Mouse (Mus musculus) thymus, postnatal 25 days (tissue): ENCODE measurements around the gene Cd27.
"Not testable (repeated sequence)": the region's sequence is repeated elsewhere in the genome, so short reads cannot be mapped to it uniquely, and the experiment has no call there.

ENCODE experiments used
- DNase-seq: peaks from one replicate; pipeline ENCODE4 v3.0.0; 2022

The Cd27 gene

GRCm38 (mm10) chr6:125236782-125237181, at the start of gene Cd27:
Gene Cd27 (minus strand): TSS chr6:125237010.
- DNase-seq: peak; percentile 88

DNA sequence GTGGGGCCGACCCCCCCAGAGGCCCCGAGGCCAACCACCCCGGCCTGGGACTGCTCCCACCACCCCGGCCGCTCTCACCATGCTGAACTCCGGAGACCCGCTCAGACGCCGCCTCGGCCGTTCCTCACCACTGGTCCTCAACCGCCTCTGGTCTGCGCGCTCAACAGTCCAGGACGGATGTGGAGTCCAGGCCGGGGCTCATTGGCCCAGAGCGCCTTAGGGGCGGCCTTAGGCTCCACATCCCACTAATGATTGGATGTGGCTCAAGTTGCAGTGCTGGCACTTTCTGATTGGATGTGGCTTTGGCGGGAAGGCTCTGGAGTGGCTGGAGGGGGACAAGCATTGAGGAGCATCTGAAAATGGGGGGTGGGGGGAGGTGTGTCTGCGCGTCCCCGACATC, 49.1 kb upstream of the Cd27 start, which contains the start of gene Tuba3a:
Tuba3a (minus strand) TSS at position 153 of the 400 bp plus-strand sequence.
- no peak for DNase-seq

DNA sequence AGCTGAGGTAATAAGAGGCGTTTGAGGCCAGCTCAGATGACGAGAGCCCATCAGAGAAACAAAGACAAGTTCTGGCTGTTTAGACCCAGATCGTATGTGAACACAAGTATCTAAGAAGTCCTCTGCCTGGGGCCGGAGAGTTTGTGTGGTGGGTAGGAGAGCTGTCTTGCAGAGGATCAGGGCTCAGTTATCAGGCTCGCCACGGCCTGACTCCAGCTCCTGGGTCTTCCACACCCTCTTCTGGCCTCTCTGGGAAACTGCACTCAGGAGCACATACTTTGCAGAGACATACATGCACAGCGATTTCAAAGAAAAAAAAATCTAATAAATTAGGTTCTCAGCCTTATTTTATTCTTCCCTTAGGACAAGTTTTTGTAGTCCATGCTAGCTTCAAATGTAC, 47.9 kb upstream of the Cd27 start:
- no peak for DNase-seq

GRCm38 (mm10) chr6:125284250-125284649, 47.4 kb upstream of the Cd27 start:
- DNase-seq: no peak

- not testable (repeated sequence) for DNase-seq
Observed at GRCm38 (mm10) chr6:125282721-125283120, 45.9 kb upstream of the Cd27 start.

DNA sequence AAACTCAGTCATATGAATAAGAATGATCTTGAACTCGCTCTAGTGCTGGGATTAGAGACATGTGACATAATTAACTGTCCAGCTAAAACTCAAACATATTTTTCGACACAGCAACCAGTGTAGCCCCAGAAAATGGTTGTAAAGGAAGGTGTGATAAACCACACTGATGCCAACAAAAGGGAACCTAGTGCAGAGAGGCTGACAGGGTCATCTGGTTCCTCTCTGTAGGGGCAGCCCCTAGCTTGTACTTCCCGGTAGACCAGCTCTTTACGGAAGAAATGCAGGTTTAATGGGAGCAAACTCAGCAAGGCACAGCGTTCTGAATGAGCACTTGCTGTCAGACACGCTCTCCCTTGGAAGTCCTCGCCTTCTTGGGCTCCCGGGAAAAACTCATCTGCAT, 42.9 kb upstream of the Cd27 start:
- DNase-seq: no peak

GRCm38 (mm10) chr6:125274841-125275563, 38.2 kb upstream of the Cd27 start:
- peak; percentile 43 for DNase-seq

DNA sequence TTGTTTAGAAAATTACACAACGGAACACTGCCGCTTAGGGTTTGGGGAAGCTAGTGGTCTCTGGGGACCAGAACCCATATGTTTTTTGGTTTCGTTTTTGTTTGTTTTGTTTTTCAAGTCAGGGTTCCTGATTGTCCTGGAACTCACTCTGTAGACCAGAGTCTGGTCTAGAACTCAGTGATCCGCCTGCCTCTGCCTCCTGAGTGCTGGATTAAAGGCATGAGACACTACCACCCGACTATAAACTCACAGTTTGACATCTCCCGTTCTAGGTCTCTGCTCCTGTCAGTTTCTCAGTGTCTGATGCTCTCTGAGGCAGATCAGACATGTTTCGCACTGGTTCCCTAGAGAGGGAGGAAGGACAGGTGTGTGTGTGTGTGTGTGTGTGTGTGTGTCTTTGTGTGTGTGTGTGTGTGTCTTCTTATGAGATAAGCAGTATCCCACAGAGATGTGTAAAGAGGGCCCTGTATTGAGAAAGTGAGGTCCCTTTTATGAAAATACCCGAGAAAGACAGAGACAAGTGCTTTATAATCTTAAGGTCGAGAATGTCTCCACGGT, 35.5 kb upstream of the Cd27 start:
- no peak for DNase-seq

- peak; percentile 88 for DNase-seq
Observed at GRCm38 (mm10) chr6:125271455-125272227, 34.8 kb upstream of the Cd27 start.

GRCm38 (mm10) chr6:125268799-125269198, 32.0 kb upstream of the Cd27 start:
- no peak for DNase-seq

GRCm38 (mm10) chr6:125267469-125267868, 30.7 kb upstream of the Cd27 start:
- no peak for DNase-seq

GRCm38 (mm10) chr6:125266600-125266999, 29.8 kb upstream of the Cd27 start:
- peak; percentile 32 for DNase-seq

GRCm38 (mm10) chr6:125266091-125266490, 29.3 kb upstream of the Cd27 start:
- peak; percentile 30 for DNase-seq

- DNase-seq: peak; percentile 81
Observed at GRCm38 (mm10) chr6:125265239-125265638, 28.4 kb upstream of the Cd27 start.

GRCm38 (mm10) chr6:125264219-125264618, 27.4 kb upstream of the Cd27 start:
- no peak for DNase-seq

DNA sequence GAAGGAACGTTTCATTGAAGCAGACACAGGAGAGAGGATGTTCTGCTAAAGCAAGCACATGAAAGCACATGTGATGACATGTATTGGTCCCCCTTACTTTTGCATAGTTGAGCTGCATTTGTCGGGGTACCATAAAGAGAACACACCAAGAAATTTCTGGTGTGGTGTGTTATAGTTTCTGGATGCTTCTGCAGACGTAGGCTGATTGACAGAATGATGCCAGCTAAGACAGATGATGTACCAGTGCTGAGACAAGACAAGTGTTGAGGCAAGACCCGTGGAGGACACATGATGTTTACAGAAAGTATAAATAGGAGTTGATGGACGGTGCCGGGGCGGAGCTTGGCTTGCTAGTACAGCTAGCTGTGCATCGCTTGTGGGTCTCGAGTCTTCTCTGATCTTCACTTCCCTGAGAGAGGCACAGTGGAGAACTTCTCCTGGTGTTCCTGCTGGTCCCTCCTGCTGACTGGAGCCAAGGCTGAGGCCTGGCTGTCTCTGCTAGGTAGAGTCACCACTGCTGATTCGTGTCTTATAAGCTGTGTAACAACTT, 23.3 kb upstream of the Cd27 start:
- no peak for DNase-seq

GRCm38 (mm10) chr6:125256222-125256966, 19.6 kb upstream of the Cd27 start:
- no peak for DNase-seq

GRCm38 (mm10) chr6:125255516-125256044, 18.8 kb upstream of the Cd27 start:
- peak; percentile 33 for DNase-seq

GRCm38 (mm10) chr6:125253863-125254715, 17.3 kb upstream of the Cd27 start:
- DNase-seq: no peak

GRCm38 (mm10) chr6:125252711-125253110, 15.9 kb upstream of the Cd27 start:
- DNase-seq: no peak

- no peak for DNase-seq
Observed at GRCm38 (mm10) chr6:125252285-125252684, 15.5 kb upstream of the Cd27 start.

DNA sequence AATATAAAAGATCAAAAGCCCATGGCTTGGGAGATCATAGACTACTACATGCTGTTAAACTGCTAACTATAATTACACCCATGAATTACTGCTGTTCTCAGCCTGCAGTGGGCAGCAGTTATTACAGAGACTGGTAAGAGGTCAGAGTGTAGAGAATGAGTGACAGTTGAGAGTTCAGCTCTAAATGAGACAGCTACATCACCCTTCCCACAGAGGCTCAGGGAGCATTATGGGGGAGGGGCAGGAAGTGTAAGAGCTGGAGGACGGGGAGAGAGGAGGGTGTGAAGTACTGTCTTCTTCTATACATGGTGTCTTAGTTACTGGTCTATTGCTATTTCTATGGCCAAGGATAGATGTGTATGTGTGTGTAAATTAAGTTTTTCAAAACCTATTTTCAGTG, 7.7 kb upstream of the Cd27 start:
- DNase-seq: peak; percentile 75
